Mouse (Mus musculus) heart, embryonic 11.5 days (tissue): ENCODE results near the gene Spock1. TPM values are rescaled to one million over a fixed set of nuclear protein-coding genes. Genes with fewer than 3 reads are reported as not detected.

Source experiments
- ATAC-seq: fragments of 200-750 bp; cut with Nextera tagmentation; replicated peaks from 2 replicates; pipeline ENCODE4 v1.8.0; 2017; ENCODE audit warnings: moderate library complexity; ENCODE audit not compliant: insufficient number of reproducible peaks, low FRiP score, low TSS enrichment
- H3K27ac ChIP-seq: fragments of 300-500 bp; sonication (generic); 2 replicates; pipeline ENCODE4 v1.5.1; 2014; ENCODE audit warnings: mild to moderate bottlenecking, low read depth, low read length
- H3K27me3 ChIP-seq: fragments of 300-500 bp; sonication (generic); 2 replicates; pipeline ENCODE4 v1.6.1; 2014; ENCODE audit warnings: mild to moderate bottlenecking, low read length, mixed read lengths; ENCODE audit not compliant: control insufficient read depth, insufficient read depth
- H3K36me3 ChIP-seq: fragments of 300-500 bp; sonication (generic); 2 replicates; pipeline ENCODE4 v1.6.1; 2014; ENCODE audit warnings: mild to moderate bottlenecking, low read length, moderate library complexity, mixed read lengths; ENCODE audit not compliant: control insufficient read depth, insufficient read depth
- H3K4me1 ChIP-seq: fragments of 300-500 bp; sonication (generic); 2 replicates; pipeline ENCODE4 v1.6.1; 2014; ENCODE audit warnings: low read length; ENCODE audit not compliant: control insufficient read depth, insufficient read depth
- H3K4me2 ChIP-seq: fragments of 300-500 bp; sonication (generic); 2 replicates; pipeline ENCODE4 v1.6.1; 2014; ENCODE audit warnings: mild to moderate bottlenecking, moderate library complexity
- H3K4me3 ChIP-seq: fragments of 300-500 bp; sonication (generic); 2 replicates; pipeline ENCODE4 v1.5.1; 2014; ENCODE audit warnings: low read depth, low read length
- H3K9ac ChIP-seq: fragments of 300-500 bp; sonication (generic); 2 replicates; pipeline ENCODE4 v1.6.1; 2014; ENCODE audit warnings: mild to moderate bottlenecking, low read depth, low read length, moderate library complexity
- H3K9me3 ChIP-seq: fragments of 300-500 bp; sonication (generic); replicated peaks from 2 replicates; pipeline ENCODE4 v1.6.1; 2016; ENCODE audit warnings: low read length; ENCODE audit not compliant: control insufficient read depth
- WGBS: fragments of 180-500 bp; shearing (Covaris S2); extraction: QIAGEN DNeasy Blood & Tissue Kit; methylation state at CpG from one replicate; pipeline ENCODE4 v1.1.7; 2014; ENCODE audit not compliant: insufficient replicate concordance; 5-methylcytosine and 5-hydroxymethylcytosine counted together
- polyA plus RNA-seq: library from polyadenylated mRNA; unstranded; fragments of >200 nt; fragmentation: Nextera tagmentation; extraction: Ambion mirVana; gene quantifications from 2 replicates; pipeline ENCODE4 v1.2.1, GENCODE M21; 2014

Gene Spock1
- polyA plus RNA-seq, 1 experiment from 2014 or later = 0.69 TPM

- H3K36me3 ChIP-seq = no peaks in the 10 kb centered on the region
- no peak overlapping the region for H3K9ac ChIP-seq
- H3K27me3 ChIP-seq = no peaks in the 10 kb centered on the region; the same call in 1 of the 2 replicates
- H3K4me2 ChIP-seq = no peak overlapping the region
- ATAC-seq = peak; percentile 52; the same call in 1 of the 2 replicates
- 51% methylated on average over 5 of the region's 5 CpGs for WGBS
- no peak overlapping the region for H3K27ac ChIP-seq
- H3K4me3 ChIP-seq = no peak overlapping the region
- no peaks in the 10 kb centered on the region for H3K9me3 ChIP-seq
- H3K4me1 ChIP-seq = peaks cover 3% of the 10 kb centered on the region; the same call in 1 of the 2 replicates
These were observed 219.2 kb downstream of the Spock1 start for GRCm38 (mm10) chr13:57688926-57689325.

GRCm38 (mm10) chr13:57686437-57686836 lies 221.7 kb downstream of the Spock1 start:
- Histone ChIP-seq H3K4me3 (no peak overlapping the region), H3K9ac (no peak overlapping the region), H3K9me3 (no peaks in the 10 kb centered on the region), H3K27ac (no peak overlapping the region), H3K27me3 (no peaks in the 10 kb centered on the region; the same call in 1 of the 2 replicates), H3K4me2 (no peak overlapping the region), H3K4me1 (peaks cover 3% of the 10 kb centered on the region; the same call in 1 of the 2 replicates), H3K36me3 (no peaks in the 10 kb centered on the region)
- WGBS = 72% methylated on average over 5 of the region's 5 CpGs
- ATAC-seq = no peak

- 17% methylated on average over 11 of the region's 11 CpGs for WGBS
- Histone ChIP-seq H3K9ac (no peak overlapping the region), H3K4me3 (no peak overlapping the region), H3K27ac (no peak overlapping the region), H3K4me1 (peaks cover 3% of the 10 kb centered on the region; the same call in 1 of the 2 replicates), H3K36me3 (no peaks in the 10 kb centered on the region), H3K9me3 (no peaks in the 10 kb centered on the region), H3K27me3 (no peaks in the 10 kb centered on the region; the same call in 1 of the 2 replicates), H3K4me2 (no peak overlapping the region; the same call in none of the 2 replicates)
- no peak for ATAC-seq
These were observed 222.9 kb downstream of the Spock1 start for GRCm38 (mm10) chr13:57685201-57685600.

- Histone ChIP-seq H3K36me3 (no peaks in the 10 kb centered on the region), H3K9ac (no peak overlapping the region), H3K4me1 (no peaks in the 10 kb centered on the region), H3K4me3 (no peak overlapping the region), H3K27ac (no peak overlapping the region), H3K4me2 (no peak overlapping the region), H3K9me3 (no peaks in the 10 kb centered on the region), H3K27me3 (no peaks in the 10 kb centered on the region)
- ATAC-seq = no peak
- 70% methylated on average over 2 of the region's 2 CpGs for WGBS
These were observed 228.5 kb downstream of the Spock1 start for GRCm38 (mm10) chr13:57679591-57679990.

DNA sequence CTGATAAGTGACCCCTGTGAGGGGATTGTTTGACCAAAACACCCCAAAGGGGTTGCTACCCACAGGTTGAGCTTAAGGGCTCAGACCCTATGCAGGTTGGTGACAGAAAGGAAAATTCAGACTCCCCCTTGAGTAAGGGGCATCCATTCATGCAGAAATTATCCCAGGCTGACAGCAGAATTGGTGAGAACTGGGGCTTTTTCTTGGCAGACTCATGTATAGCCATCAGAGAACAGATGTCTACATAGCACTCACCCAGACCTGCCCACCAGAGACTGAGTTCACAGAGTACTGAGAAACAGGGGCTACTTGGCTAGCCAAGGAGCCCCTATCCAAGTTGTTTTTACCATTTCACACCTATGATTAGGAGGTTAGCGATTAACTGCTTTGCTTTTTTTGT lies 231.3 kb downstream of the Spock1 start:
- H3K4me1 ChIP-seq = no peaks in the 10 kb centered on the region
- no peak overlapping the region for H3K27ac ChIP-seq
- no peaks in the 10 kb centered on the region for H3K36me3 ChIP-seq
- H3K9ac ChIP-seq = no peak overlapping the region
- ATAC-seq = no peak
- H3K27me3 ChIP-seq = no peaks in the 10 kb centered on the region
- H3K4me3 ChIP-seq = no peak overlapping the region
- 89% methylated on average over 1 of the region's 1 CpGs for WGBS
- no peaks in the 10 kb centered on the region for H3K9me3 ChIP-seq
- no peak overlapping the region for H3K4me2 ChIP-seq

- Histone ChIP-seq H3K9me3 (no peaks in the 10 kb centered on the region), H3K27me3 (no peaks in the 10 kb centered on the region), H3K4me2 (no peak overlapping the region), H3K9ac (no peak overlapping the region), H3K4me3 (no peak overlapping the region), H3K36me3 (no peaks in the 10 kb centered on the region), H3K4me1 (no peaks in the 10 kb centered on the region), H3K27ac (peak overlapping the region; percentile 54; the same call in 1 of the 2 replicates)
- 0 out of 2 replicates have a peak, but pooled peaks have one; percentile 41 for ATAC-seq
- WGBS = 87% methylated on average over 1 of the region's 1 CpGs
These were observed 234.7 kb downstream of the Spock1 start for GRCm38 (mm10) chr13:57673399-57673798.

DNA sequence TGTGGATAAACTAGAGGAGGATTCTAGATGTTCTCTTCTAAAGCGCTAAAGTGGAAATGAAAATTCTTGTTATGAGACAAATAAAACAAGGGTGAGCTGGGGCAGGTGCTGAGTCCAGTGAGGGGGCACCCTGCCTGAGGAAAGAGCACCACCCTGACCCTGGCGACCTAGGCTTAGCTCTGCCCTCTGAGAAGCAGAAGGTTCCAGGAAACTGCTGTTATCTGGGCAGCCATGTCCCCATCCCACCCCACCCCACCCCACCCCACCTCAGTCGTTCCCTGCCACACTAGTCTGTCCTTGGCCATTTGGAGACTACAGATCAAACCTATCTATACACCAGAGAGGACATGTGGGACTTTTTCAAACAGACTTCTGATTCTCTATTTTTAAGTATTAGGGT lies 235.4 kb downstream of the Spock1 start:
- no peaks in the 10 kb centered on the region for H3K36me3 ChIP-seq
- H3K4me1 ChIP-seq = no peaks in the 10 kb centered on the region
- WGBS = 64% methylated on average over 3 of the region's 3 CpGs
- H3K9ac ChIP-seq = no peak overlapping the region
- H3K9me3 ChIP-seq = no peaks in the 10 kb centered on the region
- H3K27me3 ChIP-seq = no peaks in the 10 kb centered on the region
- peak; percentile 97 for ATAC-seq
- peak overlapping the region; percentile 23; the same call in 1 of the 2 replicates for H3K27ac ChIP-seq
- H3K4me3 ChIP-seq = no peak overlapping the region
- H3K4me2 ChIP-seq = no peak overlapping the region

- Histone ChIP-seq H3K27ac (peak overlapping the region; percentile 23; the same call in 1 of the 2 replicates), H3K4me2 (no peak overlapping the region), H3K4me3 (no peak overlapping the region), H3K27me3 (no peaks in the 10 kb centered on the region), H3K4me1 (no peaks in the 10 kb centered on the region; the same call in 1 of the 2 replicates), H3K9me3 (no peaks in the 10 kb centered on the region), H3K36me3 (no peaks in the 10 kb centered on the region), H3K9ac (no peak overlapping the region; the same call in 1 of the 2 replicates)
- 76% methylated on average over 9 of the region's 9 CpGs for WGBS
- ATAC-seq = no peak
These were observed 236.2 kb downstream of the Spock1 start for GRCm38 (mm10) chr13:57671919-57672318.

DNA sequence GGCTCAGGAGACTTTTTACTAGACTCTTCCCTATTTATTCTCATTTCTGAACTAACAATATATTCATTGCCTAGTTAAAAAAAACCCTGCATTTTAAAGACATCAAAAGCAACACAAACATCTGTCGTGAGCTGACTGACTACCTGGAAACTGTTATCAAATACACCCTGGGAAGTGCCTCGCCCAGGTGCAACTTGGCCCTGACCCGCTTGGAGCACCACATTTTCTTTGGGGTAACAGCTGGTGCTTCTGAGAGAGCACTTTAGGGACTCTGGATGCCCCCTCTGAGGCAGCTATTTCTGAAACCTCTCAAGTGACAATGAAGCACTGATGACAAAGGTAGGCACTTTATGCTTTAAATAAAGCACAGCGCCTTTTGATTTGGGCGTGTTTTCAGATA lies 236.8 kb downstream of the Spock1 start:
- no peaks in the 10 kb centered on the region for H3K36me3 ChIP-seq
- H3K27ac ChIP-seq = no peak overlapping the region
- WGBS = 65% methylated on average over 5 of the region's 5 CpGs
- no peaks in the 10 kb centered on the region for H3K27me3 ChIP-seq
- ATAC-seq = no peak
- H3K4me3 ChIP-seq = no peak overlapping the region
- H3K4me1 ChIP-seq = no peaks in the 10 kb centered on the region; the same call in 1 of the 2 replicates
- no peaks in the 10 kb centered on the region for H3K9me3 ChIP-seq
- H3K4me2 ChIP-seq = no peak overlapping the region
- H3K9ac ChIP-seq = no peak overlapping the region; the same call in 1 of the 2 replicates
